Mouse (Mus musculus) hindbrain, embryonic 12.5 days (tissue): ENCODE measurements around the gene Dhx29. TPM values are rescaled to one million over a fixed set of nuclear protein-coding genes. Genes with fewer than 3 reads are reported as not detected.
A peak's percentile ranks its signal among the peaks of the same experiment; 100 is the strongest.

Source experiments
- ATAC-seq: fragments of 200-750 bp; cut with Nextera tagmentation; 2 replicates; pipeline ENCODE4 v1.8.0; 2017; ENCODE audit warnings: moderate TSS enrichment; ENCODE audit not compliant: low FRiP score
- H3K27ac ChIP-seq: fragments of 300-500 bp; sonication (generic); 2 replicates; pipeline ENCODE4 v1.5.1; 2016; ENCODE audit warnings: mild to moderate bottlenecking
- H3K27me3 ChIP-seq: fragments of 300-500 bp; sonication (generic); 2 replicates; pipeline ENCODE4 v1.6.1; 2016; ENCODE audit warnings: mild to moderate bottlenecking
- H3K36me3 ChIP-seq: fragments of 300-500 bp; sonication (generic); 2 replicates; pipeline ENCODE4 v1.6.1; 2016; ENCODE audit warnings: mild to moderate bottlenecking
- H3K4me1 ChIP-seq: fragments of 300-500 bp; sonication (generic); 2 replicates; pipeline ENCODE4 v1.6.1; 2016
- H3K4me2 ChIP-seq: fragments of 300-500 bp; sonication (generic); replicated peaks from 2 replicates; pipeline ENCODE4 v1.6.1; 2016; ENCODE audit warnings: mild to moderate bottlenecking
- H3K4me3 ChIP-seq: fragments of 300-500 bp; sonication (generic); 2 replicates; pipeline ENCODE4 v1.5.1; 2016; ENCODE audit warnings: mild to moderate bottlenecking
- H3K9ac ChIP-seq: fragments of 300-500 bp; sonication (generic); 2 replicates; pipeline ENCODE4 v1.6.1; 2016; ENCODE audit warnings: mild to moderate bottlenecking, moderate library complexity
- H3K9me3 ChIP-seq: fragments of 300-500 bp; sonication (generic); replicated peaks from 2 replicates; pipeline ENCODE4 v1.6.1; 2016; ENCODE audit warnings: mild to moderate bottlenecking
- WGBS: fragments of 180-500 bp; shearing (Covaris S2); methylation state at CpG from one replicate; pipeline ENCODE4 v1.1.7; 2016; 5-methylcytosine and 5-hydroxymethylcytosine counted together
- polyA plus RNA-seq: library from polyadenylated mRNA; unstranded; fragments of >200 nt; fragmentation: Nextera tagmentation; extraction: Ambion mirVana; gene quantifications from 2 replicates; pipeline ENCODE4 v1.2.1, GENCODE M21; 2016

Dhx29 gene
- 37.1 and 38.1 TPM in 2 replicates for polyA plus RNA-seq

DNA sequence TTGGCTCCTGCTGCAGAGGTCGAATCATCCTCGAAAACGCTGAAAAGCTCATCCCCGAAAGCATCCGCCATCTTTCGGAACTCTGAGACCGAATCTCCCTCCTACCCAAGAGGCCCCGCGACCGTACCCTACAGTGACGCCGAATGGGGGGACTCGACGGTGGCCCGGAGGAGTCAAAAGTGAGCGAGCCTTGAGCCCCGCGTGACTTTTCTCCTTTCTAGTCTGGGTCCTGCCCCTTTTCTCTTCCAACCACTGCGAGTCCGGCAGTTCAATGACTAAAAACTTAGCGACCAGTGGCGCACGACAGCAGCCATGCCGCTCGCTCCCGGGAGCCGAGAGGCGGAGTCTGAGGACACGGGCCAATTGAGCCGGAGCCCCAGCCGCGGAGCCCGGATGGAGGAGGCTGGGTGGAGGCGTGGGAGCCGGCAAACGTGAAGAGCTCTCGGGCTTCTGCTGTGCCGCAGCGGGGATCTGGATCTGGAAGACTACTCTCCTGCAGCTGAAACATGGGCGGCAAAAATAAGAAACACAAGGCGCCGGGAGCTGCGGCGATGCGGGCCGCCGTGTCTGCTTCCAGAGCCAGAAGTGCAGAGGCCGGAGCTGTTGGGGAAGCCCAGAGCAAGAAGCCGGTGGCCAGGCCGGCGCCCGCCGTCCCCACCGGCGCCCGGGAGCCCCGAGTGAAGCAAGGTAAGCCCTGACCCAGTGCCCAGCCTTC, at the start of gene Dhx29, which contains the start of gene Mtrex:
TSS of gene Dhx29 (plus strand) at position 168 of the 715 bp plus-strand sequence.
TSS of gene Mtrex (minus strand) at position 112 of the 715 bp plus-strand sequence.
- WGBS = under 1% methylated on average over 57 of the region's 57 CpGs
- peak within 1 kb of the TSS; percentile 83 for H3K9ac ChIP-seq
- H3K36me3 ChIP-seq = peaks cover 9% of the 10 kb centered on the region

DNA sequence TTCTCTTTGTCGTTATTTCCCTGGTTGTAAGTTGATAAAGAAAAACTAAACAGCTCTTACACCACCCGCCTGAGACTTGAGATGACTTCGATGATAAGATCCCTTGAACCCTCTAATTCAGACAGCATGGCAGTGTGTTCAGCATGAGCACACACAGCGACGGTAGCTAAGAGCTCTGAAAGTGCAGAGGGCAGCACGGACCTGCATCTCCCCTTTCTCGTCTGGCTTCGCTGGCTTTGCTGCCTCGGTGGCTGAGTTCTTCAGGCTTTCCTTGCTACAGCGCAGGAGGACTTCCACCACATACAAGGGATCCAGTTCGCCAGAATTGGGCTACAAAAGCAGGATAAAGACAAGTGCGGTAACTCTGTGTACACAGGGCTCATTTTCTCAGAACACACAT, 40.0 kb upstream of the Dhx29 start:
- Histone ChIP-seq H3K9ac (no peak overlapping the region), H3K36me3 (peaks cover 69% of the 10 kb centered on the region), H3K9me3 (no peaks in the 10 kb centered on the region), H3K4me3 (no peak overlapping the region), H3K27me3 (no peaks in the 10 kb centered on the region), H3K4me1 (no peaks in the 10 kb centered on the region), H3K27ac (no peak overlapping the region), H3K4me2 (no peak overlapping the region)
- ATAC-seq = no peak
- WGBS = 95% methylated on average over 12 of the region's 12 CpGs

More for the DNA sequence above, at the start of gene Dhx29, which contains the start of gene Mtrex:
- peak within 1 kb of the TSS; percentile 82 for H3K27ac ChIP-seq
- peak within 1 kb of the TSS; percentile 84 for H3K4me3 ChIP-seq
- peak within 1 kb of the TSS; percentile 75 for H3K4me2 ChIP-seq
- H3K9me3 ChIP-seq = no peaks in the 10 kb centered on the region
- H3K4me1 ChIP-seq = peaks cover 19% of the 10 kb centered on the region
- peak; percentile 100 for ATAC-seq
- H3K27me3 ChIP-seq = no peaks in the 10 kb centered on the region

DNA sequence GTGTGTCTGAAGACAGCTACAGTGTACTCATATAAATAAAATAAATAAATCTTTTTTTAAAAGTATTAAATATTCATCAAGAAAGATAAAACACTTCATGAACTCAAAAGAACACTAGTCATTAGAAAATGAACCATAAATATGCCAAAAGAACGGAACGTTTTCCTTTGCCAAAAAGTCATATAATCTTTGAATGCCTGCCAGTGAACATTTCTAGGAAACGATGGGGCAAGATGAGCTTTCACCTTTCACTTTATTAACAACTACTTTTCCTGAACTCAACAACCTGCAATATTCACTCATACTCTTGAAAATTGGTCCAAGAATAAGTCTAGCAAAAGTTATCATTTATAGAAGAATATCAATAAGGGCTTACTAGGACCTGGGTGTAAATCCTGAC, 25.1 kb upstream of the Dhx29 start:
- Histone ChIP-seq H3K4me3 (no peak overlapping the region), H3K27ac (no peak overlapping the region), H3K4me1 (no peaks in the 10 kb centered on the region), H3K27me3 (no peaks in the 10 kb centered on the region), H3K4me2 (no peak overlapping the region), H3K36me3 (peaks cover 56% of the 10 kb centered on the region), H3K9me3 (no peaks in the 10 kb centered on the region), H3K9ac (no peak overlapping the region)
- 96% methylated on average over 3 of the region's 3 CpGs for whole genome bisulfite sequencing
- no peak for ATAC-seq

DNA sequence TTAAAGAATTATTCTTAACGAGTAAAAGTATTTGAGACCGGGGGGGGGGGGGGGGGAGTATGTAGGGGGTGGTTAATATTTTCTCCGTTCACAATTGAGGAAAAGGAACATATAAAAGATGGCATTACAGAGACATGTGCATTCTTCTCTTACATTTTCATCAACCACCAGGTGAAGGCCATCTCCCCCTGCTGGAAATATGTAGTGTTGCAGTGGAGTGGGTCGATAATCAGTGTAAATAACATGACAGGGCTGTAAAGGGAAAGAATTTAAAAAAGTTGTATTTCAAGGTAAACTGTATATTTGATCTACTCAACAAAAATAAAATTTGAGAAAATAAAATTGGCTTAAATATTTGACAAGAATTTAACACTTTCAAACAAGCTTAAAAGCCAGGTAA, 17.6 kb upstream of the Dhx29 start:
- Histone ChIP-seq H3K4me1 (no peaks in the 10 kb centered on the region), H3K9ac (no peak overlapping the region), H3K9me3 (no peaks in the 10 kb centered on the region), H3K4me2 (no peak overlapping the region), H3K27me3 (no peaks in the 10 kb centered on the region), H3K27ac (no peak overlapping the region), H3K4me3 (no peak overlapping the region), H3K36me3 (peaks cover 48% of the 10 kb centered on the region)
- no peak for ATAC-seq
- 77% methylated on average over 4 of the region's 4 CpGs for WGBS

DNA sequence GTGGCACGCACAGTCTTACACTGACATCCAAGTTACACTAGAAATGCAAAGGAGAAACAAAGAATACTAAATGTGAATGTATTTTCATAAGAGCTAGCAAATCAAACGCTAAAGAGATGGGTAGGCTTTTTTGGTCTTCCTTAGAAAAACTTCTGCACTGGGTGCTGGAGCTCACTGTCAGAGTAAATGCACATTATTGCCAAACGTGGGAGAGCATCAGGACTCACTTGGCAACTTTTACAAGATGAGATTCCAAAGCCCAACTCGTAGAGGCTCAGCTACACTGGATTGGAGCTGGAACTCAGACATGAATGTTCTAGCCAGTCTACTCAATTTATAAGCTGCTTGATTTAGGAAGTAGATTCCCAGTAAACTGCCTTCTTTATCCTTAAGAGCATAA, 16.8 kb upstream of the Dhx29 start:
- H3K4me3 ChIP-seq = no peak overlapping the region
- no peak overlapping the region for H3K4me2 ChIP-seq
- peaks cover 40% of the 10 kb centered on the region for H3K36me3 ChIP-seq
- no peaks in the 10 kb centered on the region for H3K9me3 ChIP-seq
- no peaks in the 10 kb centered on the region for H3K27me3 ChIP-seq
- no peaks in the 10 kb centered on the region for H3K4me1 ChIP-seq
- 90% methylated on average over 4 of the region's 4 CpGs for WGBS
- no peak overlapping the region for H3K27ac ChIP-seq
- no peak overlapping the region for H3K9ac ChIP-seq
- no peak for ATAC-seq

DNA sequence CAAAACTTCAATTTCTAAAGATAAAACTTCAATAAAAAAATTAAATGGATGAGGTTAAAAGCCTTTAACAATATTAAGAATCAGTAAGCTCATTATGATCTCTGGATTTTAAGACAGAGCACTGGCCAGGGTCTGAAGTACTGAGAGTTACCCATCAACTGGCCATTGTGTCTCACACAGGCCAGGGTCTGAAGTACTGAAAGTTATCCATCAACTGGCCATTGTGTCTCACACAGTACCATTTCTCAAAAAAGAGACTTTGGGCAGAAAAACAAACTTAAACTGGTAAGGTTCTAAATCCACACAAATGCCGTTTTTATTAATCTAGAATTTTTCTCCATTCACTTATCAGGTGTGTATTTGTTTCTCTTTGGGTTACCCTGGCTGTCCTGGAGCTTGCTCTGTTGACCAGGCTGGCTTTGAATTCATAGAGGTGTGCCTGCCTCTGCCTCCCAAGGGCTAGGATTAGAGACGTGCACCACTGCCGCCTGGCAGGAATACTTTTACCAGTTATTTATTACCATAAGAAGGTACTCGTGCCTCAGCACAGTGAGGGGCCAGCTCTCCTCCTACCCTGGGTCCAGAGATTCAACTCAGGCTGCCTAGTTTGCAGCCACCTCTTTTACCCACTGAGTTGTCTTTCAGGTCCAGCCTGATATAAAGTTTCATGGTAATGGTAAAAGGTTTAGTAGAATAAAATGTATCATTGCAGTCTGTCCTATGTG, 8.0 kb upstream of the Dhx29 start:
- Histone ChIP-seq H3K9me3 (no peaks in the 10 kb centered on the region), H3K4me3 (no peak overlapping the region), H3K4me2 (no peak overlapping the region), H3K36me3 (peaks cover 27% of the 10 kb centered on the region), H3K27me3 (no peaks in the 10 kb centered on the region), H3K4me1 (no peaks in the 10 kb centered on the region), H3K9ac (no peak overlapping the region), H3K27ac (no peak overlapping the region)
- WGBS = 79% methylated on average over 4 of the region's 4 CpGs
- no peak for ATAC-seq

DNA sequence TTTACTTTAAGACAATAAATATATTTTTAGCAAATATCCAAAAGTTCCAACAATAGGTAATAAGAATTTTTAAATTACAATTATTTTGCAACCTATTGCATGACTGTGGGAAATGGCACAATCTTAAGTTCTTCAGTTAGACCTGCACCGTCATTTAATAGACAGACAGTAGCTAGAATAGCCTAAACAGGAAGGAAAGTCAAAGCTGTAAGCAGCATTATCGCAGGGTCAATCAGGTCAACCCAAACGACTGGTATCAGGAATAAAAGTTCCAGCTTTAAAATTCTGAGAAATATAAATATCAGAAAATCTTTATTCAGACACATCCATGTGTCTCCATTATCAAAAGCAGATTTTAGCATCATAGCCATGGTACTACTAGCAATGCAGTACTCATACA, 6.3 kb upstream of the Dhx29 start:
- Histone ChIP-seq H3K4me3 (no peak overlapping the region), H3K9me3 (no peaks in the 10 kb centered on the region), H3K27me3 (no peaks in the 10 kb centered on the region), H3K9ac (no peak overlapping the region), H3K27ac (no peak overlapping the region), H3K4me2 (no peak overlapping the region), H3K36me3 (peaks cover 27% of the 10 kb centered on the region), H3K4me1 (peaks cover 7% of the 10 kb centered on the region)
- ATAC-seq = no peak
- WGBS = 95% methylated on average over 3 of the region's 3 CpGs

DNA sequence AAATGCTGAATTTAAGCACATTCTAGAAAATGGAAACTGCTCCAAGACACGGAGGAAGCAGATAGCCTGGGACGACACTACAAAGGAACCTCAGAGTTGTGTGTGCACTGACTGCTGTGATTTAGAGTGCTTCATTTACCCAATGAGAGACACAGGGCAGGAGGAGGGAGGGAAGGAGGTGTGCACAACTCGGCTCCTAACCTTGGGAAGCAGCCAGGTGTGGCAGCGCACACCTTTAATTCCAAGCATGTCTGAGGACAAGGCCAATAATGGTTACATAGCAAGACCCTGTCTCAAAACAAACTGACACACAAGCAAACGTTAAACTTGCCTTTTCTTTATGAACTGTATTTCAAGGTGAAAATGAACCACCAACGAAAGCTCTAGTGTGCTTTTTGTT, 2.0 kb upstream of the Dhx29 start:
- no peak overlapping the region for H3K9ac ChIP-seq
- 85% methylated on average over 6 of the region's 6 CpGs for WGBS

DNA sequence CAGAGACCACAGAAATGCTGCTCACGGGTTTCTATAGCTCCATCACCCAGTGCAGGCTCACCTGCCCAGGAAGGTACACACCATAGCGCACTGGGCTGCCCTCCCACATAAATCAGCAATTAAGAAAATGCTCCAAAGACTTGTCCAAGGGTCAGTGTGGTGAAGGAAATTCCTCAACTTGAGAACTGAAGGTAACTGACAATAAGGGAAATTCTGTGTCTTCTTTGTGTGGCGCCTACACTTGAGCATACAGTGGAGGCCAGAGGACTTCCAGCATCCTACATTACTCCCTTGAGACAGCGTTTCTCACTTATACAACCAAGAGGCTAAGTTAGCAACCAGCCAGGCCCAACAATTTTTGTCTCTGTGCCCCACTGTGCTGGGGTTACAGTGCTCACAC, 1.3 kb upstream of the Dhx29 start:
- Histone ChIP-seq H3K36me3 (peaks cover 5% of the 10 kb centered on the region; the same call in 1 of the 2 replicates), H3K4me2 (peak overlapping the region; percentile 58), H3K9ac (peak overlapping the region; percentile 83), H3K27me3 (no peaks in the 10 kb centered on the region), H3K4me1 (peaks cover 19% of the 10 kb centered on the region), H3K9me3 (no peaks in the 10 kb centered on the region), H3K27ac (no peak overlapping the region), H3K4me3 (peak overlapping the region; percentile 84)
- 76% methylated on average over 4 of the region's 4 CpGs for WGBS
- no peak for ATAC-seq

More for the DNA sequence above, 2.0 kb upstream of the Dhx29 start:
- H3K36me3 ChIP-seq = peaks cover 4% of the 10 kb centered on the region; the same call in 1 of the 2 replicates
- no peak overlapping the region for H3K4me3 ChIP-seq
- no peak overlapping the region for H3K27ac ChIP-seq
- no peak for ATAC-seq
- no peak overlapping the region for H3K4me2 ChIP-seq
- no peaks in the 10 kb centered on the region for H3K27me3 ChIP-seq
- H3K9me3 ChIP-seq = no peaks in the 10 kb centered on the region
- peaks cover 19% of the 10 kb centered on the region for H3K4me1 ChIP-seq

DNA sequence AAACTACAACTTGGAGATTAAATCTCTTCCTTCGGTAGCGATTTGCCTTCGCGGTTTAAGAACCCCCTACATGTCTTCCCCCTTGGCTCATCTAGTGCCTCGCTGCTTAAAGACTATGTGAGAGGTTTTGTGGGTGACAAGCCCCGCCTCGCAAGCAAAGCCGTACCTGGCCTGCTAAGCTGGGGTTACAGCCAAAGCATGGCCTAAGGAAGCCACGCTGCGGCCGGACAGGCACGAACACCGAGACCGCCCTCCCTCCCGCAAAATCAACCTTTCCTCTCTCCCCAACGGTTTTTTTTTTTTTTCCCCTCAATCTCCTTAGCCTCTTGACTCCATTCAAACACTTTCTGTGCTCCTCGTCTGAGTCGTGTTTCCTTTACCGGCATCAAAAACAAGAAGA, 458 bp upstream of the Dhx29 start:
- peaks cover 19% of the 10 kb centered on the region for H3K4me1 ChIP-seq
- ATAC-seq = peak; percentile 23; the same call in 1 of the 2 replicates
- WGBS = under 1% methylated on average over 19 of the region's 19 CpGs
- H3K27me3 ChIP-seq = no peaks in the 10 kb centered on the region
- H3K36me3 ChIP-seq = peaks cover 5% of the 10 kb centered on the region; the same call in 1 of the 2 replicates
- H3K4me3 ChIP-seq = peak overlapping the region; percentile 84
- peak overlapping the region; percentile 83 for H3K9ac ChIP-seq
- H3K4me2 ChIP-seq = peak overlapping the region; percentile 58
- peak overlapping the region; percentile 82 for H3K27ac ChIP-seq
- H3K9me3 ChIP-seq = no peaks in the 10 kb centered on the region

DNA sequence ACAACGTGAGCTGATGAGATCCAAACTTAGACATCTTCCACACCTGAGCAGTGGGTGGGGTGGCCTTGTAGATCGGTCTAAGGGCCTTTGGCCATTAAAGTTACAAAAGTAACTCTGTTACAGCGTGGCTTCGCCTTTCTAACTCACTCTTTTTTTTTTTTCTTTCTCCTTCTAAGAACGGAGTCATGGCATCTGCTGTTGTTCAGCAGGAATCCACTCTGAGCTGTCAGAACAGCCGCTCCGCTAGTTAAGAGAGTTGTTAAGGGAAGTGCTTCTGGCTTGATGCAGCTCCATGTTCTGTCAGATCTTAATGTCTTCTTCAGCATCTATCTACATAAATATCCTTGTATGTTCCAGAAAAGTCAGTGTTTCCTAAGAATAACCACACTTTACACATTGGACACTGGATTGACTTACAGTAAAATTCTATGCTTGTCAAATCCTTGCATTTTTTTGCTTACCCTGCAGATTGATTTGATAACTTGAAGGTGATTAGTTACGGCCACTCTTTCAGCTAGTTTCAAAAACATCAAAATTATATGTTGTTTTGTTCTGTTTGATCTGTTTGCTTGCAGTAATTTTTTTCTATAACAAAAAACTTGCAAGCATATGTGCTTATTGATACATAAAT, 899 bp downstream of the Dhx29 start:
- Histone ChIP-seq H3K9me3 (no peaks in the 10 kb centered on the region), H3K4me1 (peaks cover 19% of the 10 kb centered on the region), H3K4me3 (peak overlapping the region; percentile 84), H3K9ac (peak overlapping the region; percentile 83), H3K27ac (peak overlapping the region; percentile 82), H3K36me3 (peaks cover 16% of the 10 kb centered on the region), H3K27me3 (no peaks in the 10 kb centered on the region), H3K4me2 (peak overlapping the region; percentile 75)
- no peak for ATAC-seq
- 7% methylated on average over 8 of the region's 8 CpGs for whole genome bisulfite sequencing

DNA sequence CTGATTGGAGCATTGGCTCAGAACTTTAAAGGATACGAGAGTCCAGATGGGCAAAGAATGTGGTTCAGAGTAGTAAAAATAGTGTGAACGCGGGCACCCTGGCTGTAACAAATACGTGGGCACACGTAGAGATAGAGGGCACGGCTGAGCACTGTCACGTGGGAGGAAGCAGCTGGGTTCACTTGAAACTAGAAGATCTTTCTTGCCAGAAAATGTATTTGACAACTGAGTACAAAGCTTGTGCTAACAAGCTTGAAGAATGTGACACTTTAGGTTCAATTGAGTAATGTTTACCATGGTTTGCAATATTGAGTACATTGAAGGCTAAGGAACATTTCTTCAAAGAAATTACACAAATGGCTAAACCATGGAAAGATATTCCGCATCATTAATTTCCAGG, 10.9 kb downstream of the Dhx29 start:
- H3K4me1 ChIP-seq = no peaks in the 10 kb centered on the region
- peaks cover 62% of the 10 kb centered on the region for H3K36me3 ChIP-seq
- no peaks in the 10 kb centered on the region for H3K27me3 ChIP-seq
- H3K9me3 ChIP-seq = no peaks in the 10 kb centered on the region
- no peak overlapping the region for H3K9ac ChIP-seq
- no peak overlapping the region for H3K4me2 ChIP-seq
- WGBS = 95% methylated on average over 8 of the region's 8 CpGs
- ATAC-seq = no peak
- H3K27ac ChIP-seq = no peak overlapping the region
- no peak overlapping the region for H3K4me3 ChIP-seq
